Mouse (Mus musculus) liver, embryonic 11.5 days (tissue): Measurements from ENCODE around the gene Kcng1. TPM values are rescaled to one million over a fixed set of nuclear protein-coding genes. Genes with fewer than 3 reads are reported as not detected.

Experiments used
- ATAC-seq: fragments of 200-750 bp; cut with Nextera tagmentation; replicated peaks from 2 replicates; pipeline ENCODE4 v1.8.0; 2017; ENCODE audit warnings: moderate number of reproducible peaks, mild to moderate bottlenecking, moderate TSS enrichment, moderate library complexity; ENCODE audit not compliant: low FRiP score
- DNase-seq: peaks from one replicate; pipeline ENCODE4 v3.0.0-alpha.2; 2017; ENCODE audit warnings: low spot score
- H3K27ac ChIP-seq: fragments of 300-500 bp; sonication (generic); 2 replicates; pipeline ENCODE4 v1.5.1; 2014; ENCODE audit warnings: mild to moderate bottlenecking, low read depth, low read length, control low read depth
- H3K27me3 ChIP-seq: fragments of 300-500 bp; sonication (generic); replicated peaks from 2 replicates; pipeline ENCODE4 v1.6.1; 2014; ENCODE audit warnings: low read length, mixed read lengths; ENCODE audit not compliant: control insufficient read depth, insufficient read depth
- H3K36me3 ChIP-seq: fragments of 300-500 bp; sonication (generic); 2 replicates; pipeline ENCODE4 v1.6.1; 2014; ENCODE audit warnings: mild to moderate bottlenecking, low read length, moderate library complexity, mixed read lengths; ENCODE audit not compliant: control insufficient read depth, insufficient read depth
- H3K4me1 ChIP-seq: fragments of 300-500 bp; sonication (generic); replicated peaks from 2 replicates; pipeline ENCODE4 v1.6.1; 2014; ENCODE audit warnings: low read length, mixed read lengths; ENCODE audit not compliant: control insufficient read depth, insufficient read depth
- H3K4me2 ChIP-seq: fragments of 300-500 bp; sonication (generic); 2 replicates; pipeline ENCODE4 v1.6.1; 2014; ENCODE audit warnings: mild to moderate bottlenecking, control low read depth, moderate library complexity
- H3K4me3 ChIP-seq: fragments of 300-500 bp; sonication (generic); 2 replicates; pipeline ENCODE4 v1.5.1; 2014; ENCODE audit warnings: low read depth, low read length, control low read depth
- H3K9ac ChIP-seq: fragments of 300-500 bp; sonication (generic); 2 replicates; pipeline ENCODE4 v1.6.1; 2014; ENCODE audit warnings: low read depth, low read length, control low read depth
- H3K9me3 ChIP-seq: fragments of 300-500 bp; sonication (generic); 2 replicates; pipeline ENCODE4 v1.6.1; 2016; ENCODE audit warnings: low read length, inconsistent platforms, mixed read lengths; ENCODE audit not compliant: control insufficient read depth
- WGBS: fragments of 180-500 bp; shearing (Covaris S2); extraction: QIAGEN DNeasy Blood & Tissue Kit; methylation state at CpG from one replicate; pipeline ENCODE4 v1.1.7; 2014; 5-methylcytosine and 5-hydroxymethylcytosine counted together
- polyA plus RNA-seq: library from polyadenylated mRNA; unstranded; fragments of >200 nt; fragmentation: Nextera tagmentation; extraction: Ambion mirVana; gene quantifications from 2 replicates; pipeline ENCODE4 v1.2.1, GENCODE M21; 2014

Gene Kcng1
- polyA plus RNA-seq, 1 experiment from 2014 or later = 0.95 TPM

GRCm38 (mm10) chr2:168256506-168256905, 25.0 kb downstream of the Kcng1 start:
- DNase-seq (no peak), ATAC-seq (no peak)
- H3K9me3 ChIP-seq = no peaks in the 10 kb centered on the region
- H3K36me3 ChIP-seq = no peaks in the 10 kb centered on the region
- WGBS = 81% methylated on average over 3 of the region's 3 CpGs
- no peak overlapping the region for H3K9ac ChIP-seq
- H3K27me3 ChIP-seq = peaks cover 37% of the 10 kb centered on the region
- H3K4me3 ChIP-seq = no peak overlapping the region
- H3K4me2 ChIP-seq = no peak overlapping the region
- H3K27ac ChIP-seq = no peak overlapping the region
- H3K4me1 ChIP-seq = 0 out of 2 replicates have a peak, but pooled peaks cover 4% of the 10 kb centered on the region

GRCm38 (mm10) chr2:168253822-168254221, 27.7 kb downstream of the Kcng1 start:
- no peaks in the 10 kb centered on the region for H3K9me3 ChIP-seq
- no peak for DNase-seq
- H3K36me3 ChIP-seq = no peaks in the 10 kb centered on the region
- no peak overlapping the region for H3K4me3 ChIP-seq
- no peak overlapping the region for H3K9ac ChIP-seq
- 18% methylated on average over 7 of the region's 7 CpGs for WGBS
- no peak overlapping the region for H3K4me2 ChIP-seq
- H3K27me3 ChIP-seq = peaks cover 22% of the 10 kb centered on the region
- 0 out of 2 replicates have a peak, but pooled peaks cover 4% of the 10 kb centered on the region for H3K4me1 ChIP-seq
- no peak for ATAC-seq
- H3K27ac ChIP-seq = no peak overlapping the region

GRCm38 (mm10) chr2:168252639-168253292, 28.8 kb downstream of the Kcng1 start:
- no peaks in the 10 kb centered on the region for H3K9me3 ChIP-seq
- H3K36me3 ChIP-seq = no peaks in the 10 kb centered on the region
- no peak overlapping the region for H3K4me3 ChIP-seq
- no peak overlapping the region for H3K9ac ChIP-seq
- H3K27me3 ChIP-seq = peaks cover 21% of the 10 kb centered on the region
- H3K4me1 ChIP-seq = 0 out of 2 replicates have a peak, but pooled peaks cover 4% of the 10 kb centered on the region
- WGBS = 10% methylated on average over 16 of the region's 16 CpGs
- DNase-seq (no peak), ATAC-seq (no peak)
- H3K4me2 ChIP-seq = peak overlapping the region; percentile 20
- H3K27ac ChIP-seq = no peak overlapping the region

GRCm38 (mm10) chr2:168250270-168250669, 31.3 kb downstream of the Kcng1 start:
- WGBS = 18% methylated on average over 8 of the region's 8 CpGs
- peak; percentile 26; the same call in 1 of the 2 replicates for ATAC-seq
- H3K27me3 ChIP-seq = peaks cover 21% of the 10 kb centered on the region

GRCm38 (mm10) chr2:168248856-168249245, 32.7 kb downstream of the Kcng1 start:
- H3K27me3 ChIP-seq = peaks cover 17% of the 10 kb centered on the region
- no peak overlapping the region for H3K9ac ChIP-seq
- no peak overlapping the region for H3K4me2 ChIP-seq
- H3K4me3 ChIP-seq = no peak overlapping the region
- ATAC-seq (no peak), DNase-seq (no peak)
- H3K27ac ChIP-seq = no peak overlapping the region
- H3K4me1 ChIP-seq = 0 out of 2 replicates have a peak, but pooled peaks cover 4% of the 10 kb centered on the region
- no peaks in the 10 kb centered on the region for H3K36me3 ChIP-seq
- 9% methylated on average over 2 of the region's 2 CpGs for WGBS
- no peaks in the 10 kb centered on the region for H3K9me3 ChIP-seq

More at GRCm38 (mm10) chr2:168250270-168250669, 31.3 kb downstream of the Kcng1 start:
- Histone ChIP-seq H3K36me3 (no peaks in the 10 kb centered on the region), H3K4me1 (0 out of 2 replicates have a peak, but pooled peaks cover 4% of the 10 kb centered on the region), H3K9ac (no peak overlapping the region), H3K4me3 (no peak overlapping the region), H3K4me2 (no peak overlapping the region), H3K27ac (no peak overlapping the region), H3K9me3 (no peaks in the 10 kb centered on the region)
- DNase-seq = peak; percentile 71

GRCm38 (mm10) chr2:168248167-168248855, 33.2 kb downstream of the Kcng1 start:
- no peak overlapping the region for H3K9ac ChIP-seq
- WGBS = 74% methylated on average over 8 of the region's 8 CpGs
- no peak overlapping the region for H3K4me2 ChIP-seq
- no peaks in the 10 kb centered on the region for H3K36me3 ChIP-seq
- 0 out of 2 replicates have a peak, but pooled peaks cover 4% of the 10 kb centered on the region for H3K4me1 ChIP-seq
- DNase-seq = no peak
- no peak overlapping the region for H3K27ac ChIP-seq
- H3K9me3 ChIP-seq = no peaks in the 10 kb centered on the region
- peaks cover 17% of the 10 kb centered on the region for H3K27me3 ChIP-seq
- ATAC-seq = no peak
- no peak overlapping the region for H3K4me3 ChIP-seq

- 28% methylated on average over 8 of the region's 8 CpGs for WGBS
- no peaks in the 10 kb centered on the region for H3K4me1 ChIP-seq
- H3K4me3 ChIP-seq = no peak overlapping the region
- H3K4me2 ChIP-seq = no peak overlapping the region
- no peak for DNase-seq
- H3K27ac ChIP-seq = no peak overlapping the region
- no peaks in the 10 kb centered on the region for H3K36me3 ChIP-seq
- ATAC-seq = no peak
- no peak overlapping the region for H3K9ac ChIP-seq
- no peaks in the 10 kb centered on the region for H3K9me3 ChIP-seq
- peaks cover 2% of the 10 kb centered on the region; the same call in 1 of the 2 replicates for H3K27me3 ChIP-seq
These were observed 36.0 kb downstream of the Kcng1 start for GRCm38 (mm10) chr2:168245571-168245970.

- Histone ChIP-seq H3K4me3 (no peak overlapping the region), H3K4me1 (no peaks in the 10 kb centered on the region), H3K27me3 (peaks cover 2% of the 10 kb centered on the region; the same call in 1 of the 2 replicates), H3K9ac (no peak overlapping the region), H3K27ac (no peak overlapping the region), H3K9me3 (no peaks in the 10 kb centered on the region), H3K36me3 (no peaks in the 10 kb centered on the region), H3K4me2 (no peak overlapping the region)
- WGBS = 72% methylated on average over 4 of the region's 4 CpGs
- ATAC-seq (no peak), DNase-seq (no peak)
These were observed 38.3 kb downstream of the Kcng1 start for GRCm38 (mm10) chr2:168243278-168243677.
